Mouse (Mus musculus): ENCODE results near the gene Gm44790.
A peak's percentile ranks its signal among the peaks of the same experiment; 100 is the strongest.
"Not testable (repeated sequence)": the region's sequence is repeated elsewhere in the genome, so short reads cannot be mapped to it uniquely, and the experiment has no call there.

Gm44790 gene

GRCm38 (mm10) chr6:86474072-86474471 is 47.6 kb downstream of the Gm44790 start:
- DNase-seq (ENCODE audit: low read depth, low spot score), result no peak

- no peak for DNase-seq (ENCODE audit: low read depth, low spot score)
These were observed 48.3 kb downstream of the Gm44790 start for GRCm38 (mm10) chr6:86474646-86475181.

GRCm38 (mm10) chr6:86475462-86476167 is 49.2 kb downstream of the Gm44790 start:
- DNase-seq (ENCODE audit: low read depth, low spot score), result no peak

GRCm38 (mm10) chr6:86476931-86477330 is 50.5 kb downstream of the Gm44790 start:
- no peak for DNase-seq (ENCODE audit: low read depth, low spot score)

GRCm38 (mm10) chr6:86479311-86479710 is 52.9 kb downstream of the Gm44790 start:
- no peak for DNase-seq (ENCODE audit: low read depth, low spot score)

GRCm38 (mm10) chr6:86479816-86480188 is 53.3 kb downstream of the Gm44790 start:
- no peak for DNase-seq (ENCODE audit: low read depth, low spot score)

GRCm38 (mm10) chr6:86480189-86480831 is 53.9 kb downstream of the Gm44790 start:
- no peak for DNase-seq (ENCODE audit: low read depth, low spot score)

- DNase-seq (ENCODE audit: low read depth, low spot score), result no peak
These were observed 55.4 kb downstream of the Gm44790 start for GRCm38 (mm10) chr6:86481871-86482270.

GRCm38 (mm10) chr6:86485943-86486640 is 59.6 kb downstream of the Gm44790 start:
- no peak for DNase-seq (ENCODE audit: low read depth, low spot score)

- DNase-seq (ENCODE audit: low read depth, low spot score), result peak; percentile 94
These were observed 61.1 kb downstream of the Gm44790 start for GRCm38 (mm10) chr6:86487358-86488148.

GRCm38 (mm10) chr6:86488149-86488485 is 61.7 kb downstream of the Gm44790 start:
- peak; percentile 79 for DNase-seq (ENCODE audit: low read depth, low spot score)

- no peak for DNase-seq (ENCODE audit: low read depth, low spot score)
These were observed 63.5 kb downstream of the Gm44790 start for GRCm38 (mm10) chr6:86489945-86490344.

- not testable (repeated sequence) for DNase-seq (ENCODE audit: low read depth, low spot score)
These were observed 64.0 kb downstream of the Gm44790 start for GRCm38 (mm10) chr6:86490413-86490812.

GRCm38 (mm10) chr6:86493469-86494263 is 67.2 kb downstream of the Gm44790 start:
- no peak for DNase-seq (ENCODE audit: low read depth, low spot score)

GRCm38 (mm10) chr6:86494767-86495166 is 68.3 kb downstream of the Gm44790 start:
- no peak for DNase-seq (ENCODE audit: low read depth, low spot score)
